Mouse (Mus musculus): ENCODE data around the gene Keap1. TPM values are rescaled to one million over a fixed set of nuclear protein-coding genes. Genes with fewer than 3 reads are reported as not detected.

Keap1 gene
- total RNA-seq, 2 experiments from 2014 or later = 38.6 to 40.8 TPM

Other genes starting within 250 kb of the Keap1 start
- 100 to 1,000 TPM; 116 to 123 TPM for gene Mrpl4, start 236.6 kb downstream of the Keap1 start, total RNA-seq (2021)
- gene Icam1, start 223.4 kb downstream of the Keap1 start, total RNA-seq (2021) = 10 to 100 TPM in 1 of 2 experiments, 1 to 10 TPM in 1; 8.5 to 10.1 TPM
- gene Icam4, start 210.0 kb downstream of the Keap1 start, total RNA-seq (2021) = under 1 TPM; 0.37 to 0.38 TPM
- gene Icam5, start 207.3 kb downstream of the Keap1 start, total RNA-seq (2021) = under 1 TPM in 1 of 2 experiments, not detected in 1; 0.12 TPM
- not detected for gene Zglp1, start 172.3 kb downstream of the Keap1 start, total RNA-seq (2021)
- gene Gm49373, start 166.3 kb downstream of the Keap1 start, total RNA-seq (2021) = under 1 TPM; 0.26 to 0.39 TPM
- 10 to 100 TPM; 25.4 to 26.8 TPM for gene Fdx1l, start 165.7 kb downstream of the Keap1 start, total RNA-seq (2021)
- gene Gm38431, start 147.4 kb downstream of the Keap1 start, total RNA-seq (2021) = 1 to 10 TPM in 1 of 2 experiments, under 1 TPM in 1; 0.68 to 1.8 TPM
- 10 to 100 TPM; 27.4 to 31.2 TPM for gene Raver1, start 147.4 kb downstream of the Keap1 start, total RNA-seq (2021)
- 1 to 10 TPM; 9.2 TPM for gene Tyk2, start 108.1 kb downstream of the Keap1 start, total RNA-seq (2021)
- 100 to 1,000 TPM; 151 to 157 TPM for gene Cdc37, start 89.4 kb downstream of the Keap1 start, total RNA-seq (2021)
- 10 to 100 TPM; 36.7 to 37.5 TPM for gene Pde4a, start 73.6 kb downstream of the Keap1 start, total RNA-seq (2021)
- under 1 TPM; 0.27 to 0.45 TPM for gene S1pr5, start 9.1 kb upstream of the Keap1 start, total RNA-seq (2021)
- gene Atg4d, start 25.9 kb upstream of the Keap1 start, total RNA-seq (2021) = 10 to 100 TPM; 73.3 to 85.0 TPM
- gene Kri1, start 48.6 kb upstream of the Keap1 start, total RNA-seq (2021) = 10 to 100 TPM; 17.0 to 22.6 TPM
- 10 to 100 TPM; 17.9 to 21.1 TPM for gene Cdkn2d, start 52.0 kb upstream of the Keap1 start, total RNA-seq (2021)
- gene Ap1m2, start 73.0 kb upstream of the Keap1 start, total RNA-seq (2021) = under 1 TPM in 1 of 2 experiments, not detected in 1; 0.12 TPM
- 100 to 1,000 TPM; 105 to 116 TPM for gene Slc44a2, start 81.3 kb upstream of the Keap1 start, total RNA-seq (2021)
- 10 to 100 TPM; 30.6 to 31.3 TPM for gene Ilf3, start 128.5 kb upstream of the Keap1 start, total RNA-seq (2021)
- 10 to 100 TPM in 1 of 2 experiments, 1 to 10 TPM in 1; 8.5 to 11.2 TPM for gene Qtrt1, start 172.5 kb upstream of the Keap1 start, total RNA-seq (2021)
- 10 to 100 TPM; 78.3 to 81.6 TPM for gene Dnm2, start 185.5 kb upstream of the Keap1 start, total RNA-seq (2021)